Mouse (Mus musculus) C2C12 (cell line): Measurements from ENCODE around the gene Paqr7. TPM values are rescaled to one million over a fixed set of nuclear protein-coding genes. Genes with fewer than 3 reads are reported as not detected.

Experiments
- H3K27me3 ChIP-seq: one replicate; pipeline ENCODE4 v1.6.1; 2011; ENCODE audit not compliant: control insufficient read depth, insufficient read depth, insufficient read length
- H3K36me3 ChIP-seq: one replicate; pipeline ENCODE4 v1.6.1; 2011; ENCODE audit not compliant: control insufficient read depth, insufficient read depth
- H3K4me3 ChIP-seq: one replicate; pipeline ENCODE4 v1.5.1; 2011; ENCODE audit warnings: mild to moderate bottlenecking, control low read depth; ENCODE audit not compliant: poor library complexity, insufficient read depth, severe bottlenecking
- H3K79me2 ChIP-seq: one replicate; pipeline ENCODE4 v1.6.1; 2011; ENCODE audit not compliant: control insufficient read depth, insufficient read depth
- H3K79me3 ChIP-seq: one replicate; pipeline ENCODE4 v1.6.1; 2011; ENCODE audit warnings: low read depth, control low read depth
- H3ac ChIP-seq: one replicate; pipeline ENCODE3; 2011; ENCODE audit warnings: low read depth; ENCODE audit not compliant: control insufficient read depth, insufficient read length
- CEBPB ChIP-seq: IDR thresholded peaks from one replicate; pipeline ENCODE4 v1.6.1; 2011; ENCODE audit warnings: low read depth, mild to moderate bottlenecking, control low read depth, moderate library complexity
- CTCF ChIP-seq: IDR thresholded peaks from one replicate; pipeline ENCODE4 v1.5.1; 2011; ENCODE audit not compliant: control insufficient read depth, insufficient read depth, insufficient read length
- FOSL1 ChIP-seq: IDR thresholded peaks from one replicate; pipeline ENCODE4 v1.8.0; 2011; ENCODE audit warnings: mild to moderate bottlenecking, low read length; ENCODE audit not compliant: poor library complexity, insufficient read depth, severe bottlenecking
- MAX ChIP-seq: IDR thresholded peaks from one replicate; pipeline ENCODE4 v1.6.1; 2011; ENCODE audit warnings: mild to moderate bottlenecking, control low read depth
- MYOD1 ChIP-seq: IDR thresholded peaks from one replicate; pipeline ENCODE4 v1.6.1; 2011; ENCODE audit warnings: low read depth; ENCODE audit not compliant: control insufficient read depth, insufficient read length
- MYOG ChIP-seq: IDR thresholded peaks from one replicate; pipeline ENCODE4 v1.6.1; 2011; ENCODE audit not compliant: control insufficient read depth, insufficient read length; ENCODE audit errors: extremely low read depth
- USF1 ChIP-seq: IDR thresholded peaks from one replicate; pipeline ENCODE4 v1.6.1; 2011; ENCODE audit warnings: low read depth, mild to moderate bottlenecking, control low read depth, moderate library complexity
- polyA plus RNA-seq: library from polyadenylated mRNA; unstranded; fragments of >200 nt; fragmentation: generic; extraction: Trizol; gene quantifications from one replicate; pipeline ENCODE4 v1.2.1, GENCODE M21; 2012; ENCODE audit warnings: missing spikeins

The Paqr7 gene
- polyA plus RNA-seq, 1 experiment: 5.1 TPM

GRCm38 (mm10) chr4:134453619-134454400 lies 42.7 kb upstream of the Paqr7 start:
- H3K4me3 ChIP-seq: no peak overlapping the region
- no peaks in the 10 kb centered on the region for H3K36me3 ChIP-seq
- H3ac ChIP-seq: no peak overlapping the region
- no peaks in the 10 kb centered on the region for H3K79me2 ChIP-seq
- H3K79me3 ChIP-seq: no peaks in the 10 kb centered on the region
- TF ChIP-seq CTCF: no peak
- TF ChIP-seq CEBPB: no peak
- TF ChIP-seq MYOG: no peak
- no peak for TF ChIP-seq USF1
- no peak for TF ChIP-seq MAX
- TF ChIP-seq FOSL1: no peak
- TF ChIP-seq MYOD1: no peak
- H3K27me3 ChIP-seq: peaks cover 42% of the 10 kb centered on the region

GRCm38 (mm10) chr4:134455310-134455709 lies 41.2 kb upstream of the Paqr7 start:
- TF ChIP-seq CTCF (no peak), MYOG (no peak), MAX (no peak), USF1 (no peak), FOSL1 (no peak), CEBPB (no peak), MYOD1 (no peak)
- Histone ChIP-seq H3K79me3 (no peaks in the 10 kb centered on the region), H3K4me3 (no peak overlapping the region), H3K36me3 (no peaks in the 10 kb centered on the region), H3K27me3 (peaks cover 32% of the 10 kb centered on the region), H3K79me2 (no peaks in the 10 kb centered on the region), H3ac (no peak overlapping the region)

GRCm38 (mm10) chr4:134457130-134457825 lies 39.2 kb upstream of the Paqr7 start:
- no peak overlapping the region for H3ac ChIP-seq
- no peak overlapping the region for H3K4me3 ChIP-seq
- TF ChIP-seq MYOD1: no peak
- no peak for TF ChIP-seq CTCF
- TF ChIP-seq USF1: no peak
- TF ChIP-seq FOSL1: no peak
- no peak for TF ChIP-seq MAX
- TF ChIP-seq MYOG: no peak
- no peak for TF ChIP-seq CEBPB
- H3K79me2 ChIP-seq: no peaks in the 10 kb centered on the region
- no peaks in the 10 kb centered on the region for H3K79me3 ChIP-seq
- no peaks in the 10 kb centered on the region for H3K36me3 ChIP-seq
- H3K27me3 ChIP-seq: peaks cover 21% of the 10 kb centered on the region

GRCm38 (mm10) chr4:134458856-134459255 lies 37.6 kb upstream of the Paqr7 start:
- H3K27me3 ChIP-seq: peaks cover 9% of the 10 kb centered on the region
- H3K79me3 ChIP-seq: no peaks in the 10 kb centered on the region
- H3ac ChIP-seq: no peak overlapping the region
- H3K4me3 ChIP-seq: no peak overlapping the region
- no peak for TF ChIP-seq FOSL1
- no peak for TF ChIP-seq CEBPB
- no peak for TF ChIP-seq MYOD1
- TF ChIP-seq MAX: no peak
- TF ChIP-seq CTCF: no peak
- TF ChIP-seq USF1: no peak
- no peak for TF ChIP-seq MYOG
- no peaks in the 10 kb centered on the region for H3K79me2 ChIP-seq
- H3K36me3 ChIP-seq: no peaks in the 10 kb centered on the region

GRCm38 (mm10) chr4:134460277-134460676 lies 36.2 kb upstream of the Paqr7 start:
- Histone ChIP-seq H3K79me3 (no peaks in the 10 kb centered on the region), H3K27me3 (peaks cover 2% of the 10 kb centered on the region), H3K79me2 (no peaks in the 10 kb centered on the region), H3ac (no peak overlapping the region), H3K4me3 (no peak overlapping the region), H3K36me3 (no peaks in the 10 kb centered on the region)
- TF ChIP-seq MAX: no peak
- TF ChIP-seq USF1: no peak
- TF ChIP-seq CEBPB: no peak
- no peak for TF ChIP-seq MYOD1
- TF ChIP-seq MYOG: no peak
- TF ChIP-seq FOSL1: no peak
- TF ChIP-seq CTCF: no peak
